Mouse (Mus musculus): ENCODE data around the gene Aip.

GRCm38 (mm10) chr19:4170723-4171392 lies 45.2 kb upstream of the Aip start:
- TF ChIP-seq CTCF (IDR thresholded peaks at IDR 0.05), result no peak
- no peak for TF ChIP-seq EP300 (IDR thresholded peaks at IDR 0.05)
